29 mouse cellular contexts compared by ENCODE assay signal in genomic region chr1:88222216-88222615, GRCm38 (mm10). TPM values are rescaled to one million over a fixed set of nuclear protein-coding genes. Genes with fewer than 3 reads are reported as not detected.
DNase-seq lines count a peak whose midpoint lies in the region; ATAC-seq and TF ChIP-seq lines count a peak whose summit lies in the region.
"Had no signal": no experiment of that assay in that cellular context is flagged by ENCODE, and none has a peak within 500 bp of the region (broad histone marks: within the 10 kb centered on the region; RNA-seq: fewer than 3 reads in every experiment).

No protein-coding gene starts in this region.

- TF ChIP-seq CTCF in stomach, postnatal 0 days (IDR thresholded peaks at IDR 0.05; ENCODE audit: low read depth), result no peak

- WGBS in embryonic facial prominence, embryonic 14.5 days, result 44% methylated on average over 2 of the region's 2 CpGs
- 56% methylated on average over 2 of the region's 2 CpGs for WGBS in embryonic facial prominence, embryonic 10.5 days
- 42% methylated on average over 2 of the region's 2 CpGs for WGBS in stomach, postnatal 0 days

- no peak overlapping the region for H3K9ac ChIP-seq in embryonic facial prominence, embryonic 14.5 days (ENCODE audit: low read depth, low read length)
- H3K9ac ChIP-seq in stomach, postnatal 0 days (ENCODE audit: low read length), result no peak overlapping the region
- H3K9ac ChIP-seq: embryonic facial prominence, embryonic 15.5 days; forebrain, embryonic 12.5 days; forebrain, embryonic 15.5 days; heart, embryonic 12.5 days; heart, embryonic 15.5 days; hindbrain, embryonic 12.5 days; hindbrain, embryonic 15.5 days had no signal

- no peaks in the 10 kb centered on the region for H3K27me3 ChIP-seq in embryonic facial prominence, embryonic 14.5 days (replicated peaks; ENCODE audit: control insufficient read depth, insufficient read depth, low read length)
- H3K27me3 ChIP-seq in embryonic facial prominence, embryonic 10.5 days (replicated peaks; ENCODE audit: low read depth, poor library complexity, severe bottlenecking), result no peaks in the 10 kb centered on the region
- H3K27me3 ChIP-seq in stomach, postnatal 0 days (ENCODE audit: control insufficient read depth, insufficient read depth, low read length), result no peaks in the 10 kb centered on the region
- H3K27me3 ChIP-seq: embryonic facial prominence, embryonic 15.5 days; forebrain, embryonic 12.5 days; forebrain, embryonic 15.5 days; heart, embryonic 12.5 days; heart, embryonic 15.5 days; hindbrain, embryonic 12.5 days; hindbrain, embryonic 15.5 days had no signal

- H3K27ac ChIP-seq in embryonic facial prominence, embryonic 14.5 days (replicated peaks; ENCODE audit: low read depth, low read length), result no peak overlapping the region
- H3K27ac ChIP-seq in embryonic facial prominence, embryonic 10.5 days (replicated peaks), result no peak overlapping the region
- H3K27ac ChIP-seq in stomach, postnatal 0 days (replicated peaks), result no peak overlapping the region
- H3K27ac ChIP-seq: embryonic facial prominence, embryonic 15.5 days; forebrain, embryonic 12.5 days; forebrain, embryonic 15.5 days; heart, embryonic 15.5 days; hindbrain, embryonic 12.5 days; hindbrain, embryonic 15.5 days had no signal

- H3K9me3 ChIP-seq in embryonic facial prominence, embryonic 14.5 days (ENCODE audit: control insufficient read depth, low read length), result peaks cover 25% of the 10 kb centered on the region
- peaks cover 20% of the 10 kb centered on the region for H3K9me3 ChIP-seq in embryonic facial prominence, embryonic 10.5 days
- peaks cover 12% of the 10 kb centered on the region for H3K9me3 ChIP-seq in stomach, postnatal 0 days (ENCODE audit: control insufficient read depth, low read length)

- no peaks in the 10 kb centered on the region for H3K36me3 ChIP-seq in embryonic facial prominence, embryonic 14.5 days (ENCODE audit: control insufficient read depth, insufficient read depth, low read length)
- no peaks in the 10 kb centered on the region for H3K36me3 ChIP-seq in embryonic facial prominence, embryonic 10.5 days (replicated peaks)
- no peaks in the 10 kb centered on the region for H3K36me3 ChIP-seq in stomach, postnatal 0 days (ENCODE audit: control insufficient read depth, insufficient read depth, low read length)
- H3K36me3 ChIP-seq: embryonic facial prominence, embryonic 15.5 days; forebrain, embryonic 12.5 days; forebrain, embryonic 15.5 days; heart, embryonic 12.5 days; heart, embryonic 15.5 days; hindbrain, embryonic 12.5 days; hindbrain, embryonic 15.5 days had no signal

- H3K4me1 ChIP-seq in embryonic facial prominence, embryonic 14.5 days (ENCODE audit: control insufficient read depth, insufficient read depth, low read length), result no peaks in the 10 kb centered on the region
- H3K4me1 ChIP-seq in embryonic facial prominence, embryonic 10.5 days, result no peaks in the 10 kb centered on the region
- H3K4me1 ChIP-seq in stomach, postnatal 0 days (replicated peaks; ENCODE audit: control insufficient read depth, insufficient read depth), result no peaks in the 10 kb centered on the region
- H3K4me1 ChIP-seq: embryonic facial prominence, embryonic 15.5 days; forebrain, embryonic 12.5 days; forebrain, embryonic 15.5 days; heart, embryonic 12.5 days; heart, embryonic 15.5 days; hindbrain, embryonic 12.5 days; hindbrain, embryonic 15.5 days had no signal

- no peak overlapping the region for H3K4me2 ChIP-seq in embryonic facial prominence, embryonic 14.5 days (ENCODE audit: low read depth, low read length)
- no peak overlapping the region for H3K4me2 ChIP-seq in stomach, postnatal 0 days (replicated peaks; ENCODE audit: low read depth)
- H3K4me2 ChIP-seq: embryonic facial prominence, embryonic 15.5 days; forebrain, embryonic 12.5 days; forebrain, embryonic 15.5 days; heart, embryonic 12.5 days; heart, embryonic 15.5 days; hindbrain, embryonic 12.5 days; hindbrain, embryonic 15.5 days had no signal

- no peak overlapping the region for H3K4me3 ChIP-seq in embryonic facial prominence, embryonic 14.5 days (ENCODE audit: low read depth, low read length)
- no peak overlapping the region for H3K4me3 ChIP-seq in embryonic facial prominence, embryonic 10.5 days
- H3K4me3 ChIP-seq in stomach, postnatal 0 days (ENCODE audit: low read depth, low read length), result no peak overlapping the region
- H3K4me3 ChIP-seq: embryonic facial prominence, embryonic 15.5 days; erythroblast, embryonic 14.5 days; forebrain, embryonic 12.5 days; forebrain, embryonic 15.5 days; heart, embryonic 12.5 days; heart, embryonic 15.5 days; hindbrain, embryonic 12.5 days; hindbrain, embryonic 15.5 days had no signal

- ATAC-seq in embryonic facial prominence, embryonic 14.5 days (ENCODE audit: low read depth), result no peak
- ATAC-seq in stomach, postnatal 0 days (ENCODE audit: low FRiP score, low TSS enrichment), result no peak
- ATAC-seq: forebrain, embryonic 15.5 days; intestine, postnatal 0 days had no signal

- no peak for TF ChIP-seq EP300 in stomach, postnatal 0 days (optimal IDR thresholded peaks at IDR 0.05)

- DNase-seq in embryonic facial prominence, embryonic 14.5 days (ENCODE audit: low spot score), result peak; percentile 4
- DNase-seq in embryonic facial prominence, embryonic 10.5 days (ENCODE audit: low spot score), result no peak
- peak; percentile 0 for DNase-seq in lung, postnatal 25 days (ENCODE audit: low spot score)
- no peak for DNase-seq in lung, postnatal 4 days
- peak; percentile 7 for DNase-seq in CD4-positive helper T cell, adult 2 months (ENCODE audit: low read depth, low spot score)
- DNase-seq in stomach, postnatal 0 days (ENCODE audit: low spot score), result peak; percentile 10
- DNase-seq in frontal cortex, postnatal 25 days (ENCODE audit: low spot score in 2 of 2), result no peak
- no peak for DNase-seq in kidney, postnatal 10 days
- DNase-seq: adrenal gland, adult 2 months; adrenal gland, postnatal 14 days; cerebellum, adult 11-12 months; cerebellum, adult 8-10 months; cerebellum, postnatal 10 days; cerebellum, postnatal 36 days; embryo, embryonic 11 days; gastrocnemius, postnatal 10 days; gastrocnemius, postnatal 36 days had no signal

RNA-seq across cellular contexts. Expression of gene Mroh2a, which starts 4.6 kb away (rescaled TPM):
- 1.7 and 2.2 TPM in 2 replicates for polyA plus RNA-seq in embryonic facial prominence, embryonic 14.5 days (2014; fragmentation: Nextera tagmentation; extraction: Ambion mirVana)
- polyA plus RNA-seq in embryonic facial prominence, embryonic 10.5 days (2016; fragmentation: Nextera tagmentation; extraction: Ambion mirVana), result 1.0 and 1.1 TPM in 2 replicates
- polyA plus RNA-seq in stomach, postnatal 0 days (2015; fragmentation: Nextera tagmentation; extraction: Ambion mirVana), result 0.54 and 0.84 TPM in 2 replicates
- polyA plus RNA-seq: cortical plate, adult 2 months; erythroblast, embryonic 14.5 days had no signal

RNA-seq across cellular contexts. Expression of gene Ugt1a1, which starts 10.5 kb away (rescaled TPM):
- polyA plus RNA-seq in embryonic facial prominence, embryonic 14.5 days (2014; fragmentation: Nextera tagmentation; extraction: Ambion mirVana), result 0.93 and 1.6 TPM in 2 replicates
- polyA plus RNA-seq in embryonic facial prominence, embryonic 10.5 days (2016; fragmentation: Nextera tagmentation; extraction: Ambion mirVana), result not detected in 2 replicates
- polyA plus RNA-seq in stomach, postnatal 0 days (2015; fragmentation: Nextera tagmentation; extraction: Ambion mirVana), result 23.6 and 24.8 TPM in 2 replicates
- polyA plus RNA-seq: C2C12; embryonic facial prominence, embryonic 11.5 days; erythroblast, embryonic 14.5 days; forebrain, embryonic 12.5 days; forebrain, embryonic 15.5 days; heart, embryonic 15.5 days; hindbrain, embryonic 12.5 days; hindbrain, embryonic 15.5 days had no signal

RNA-seq across cellular contexts. Expression of gene Dnajb3, which starts 16.6 kb away (rescaled TPM):
- polyA plus RNA-seq in embryonic facial prominence, embryonic 14.5 days (2014; fragmentation: Nextera tagmentation; extraction: Ambion mirVana), result 8.7 and 11.9 TPM in 2 replicates
- polyA plus RNA-seq in embryonic facial prominence, embryonic 10.5 days (2016; fragmentation: Nextera tagmentation; extraction: Ambion mirVana), result 10.6 and 12.2 TPM in 2 replicates
- polyA plus RNA-seq in stomach, postnatal 0 days (2015; fragmentation: Nextera tagmentation; extraction: Ambion mirVana), result 7.2 and 8.2 TPM in 2 replicates
- polyA plus RNA-seq: C2C12 had no signal

RNA-seq across cellular contexts. Expression of gene Ugt1a2, which starts 21.8 kb away (rescaled TPM):
- 0.22 TPM in 1 of 2 replicates, not detected in the other for polyA plus RNA-seq in embryonic facial prominence, embryonic 14.5 days (2014; fragmentation: Nextera tagmentation; extraction: Ambion mirVana)
- not detected in 2 replicates for polyA plus RNA-seq in embryonic facial prominence, embryonic 10.5 days (2016; fragmentation: Nextera tagmentation; extraction: Ambion mirVana)
- polyA plus RNA-seq in stomach, postnatal 0 days (2015; fragmentation: Nextera tagmentation; extraction: Ambion mirVana), result 0.12 TPM in 1 of 2 replicates, not detected in the other
- polyA plus RNA-seq: adrenal gland, adult 2 months; C2C12; cortical plate, adult 2 months; embryonic facial prominence, embryonic 11.5 days; embryonic facial prominence, embryonic 15.5 days; erythroblast, embryonic 14.5 days; forebrain, embryonic 12.5 days; forebrain, embryonic 15.5 days; heart, embryonic 12.5 days; heart, embryonic 15.5 days; hindbrain, embryonic 15.5 days had no signal

RNA-seq across cellular contexts. Expression of gene Hjurp, which starts 55.2 kb away (rescaled TPM):
- 110 and 137 TPM in 2 replicates for polyA plus RNA-seq in embryonic facial prominence, embryonic 14.5 days (2014; fragmentation: Nextera tagmentation; extraction: Ambion mirVana)
- polyA plus RNA-seq in embryonic facial prominence, embryonic 10.5 days (2016; fragmentation: Nextera tagmentation; extraction: Ambion mirVana), result 219 and 220 TPM in 2 replicates
- 30.0 and 34.1 TPM in 2 replicates for polyA plus RNA-seq in stomach, postnatal 0 days (2015; fragmentation: Nextera tagmentation; extraction: Ambion mirVana)

Comparison
In these comparisons a context has a peak if more than half of its experiments do, and no peak if none do; other contexts are left out.
1. DNase-seq: peak in embryonic facial prominence, embryonic 14.5 days (single experiment), lung, postnatal 25 days (single experiment), CD4-positive helper T cell, adult 2 months (single experiment) and stomach, postnatal 0 days (single experiment); none in embryonic facial prominence, embryonic 10.5 days (single experiment), lung, postnatal 4 days (0 of 2), frontal cortex, postnatal 25 days (0 of 2) and kidney, postnatal 10 days (single experiment).